Mouse (Mus musculus) cerebellum, adult 2 months (tissue): ENCODE data around the gene Rnf5. TPM values are rescaled to one million over a fixed set of nuclear protein-coding genes. Genes with fewer than 3 reads are reported as not detected.
A peak's percentile ranks its signal among the peaks of the same experiment; 100 is the strongest.

Experiments used
- DNase-seq, 2 experiments: peaks; one replicate each; pipeline ENCODE4 v3.0.0; 2021
- H3K27ac ChIP-seq: fragments of 200-500 bp; 2 replicates; pipeline ENCODE4 v1.5.1; 2012; ENCODE audit warnings: low read length, control low read depth, inconsistent platforms; ENCODE audit not compliant: insufficient read depth
- H3K27me3 ChIP-seq: fragments of 200-500 bp; 2 replicates; pipeline ENCODE4 v1.6.1; 2012; ENCODE audit warnings: inconsistent platforms, mild to moderate bottlenecking, low read length, moderate library complexity; ENCODE audit not compliant: control insufficient read depth, insufficient read depth
- H3K4me1 ChIP-seq: fragments of 200-500 bp; 2 replicates; pipeline ENCODE4 v1.6.1; 2011; ENCODE audit warnings: low read length; ENCODE audit not compliant: control insufficient read depth, insufficient read depth
- H3K4me3 ChIP-seq: fragments of 200-500 bp; replicated peaks from 2 replicates; pipeline ENCODE3; 2011; ENCODE audit warnings: mild to moderate bottlenecking, low read depth, low read length, control low read depth; ENCODE audit not compliant: insufficient read depth
- CTCF ChIP-seq: fragments of 200-500 bp; IDR thresholded peaks from 2 replicates; pipeline ENCODE4 v1.5.1; 2011; ENCODE audit warnings: low read depth, mild to moderate bottlenecking, control low read depth, low read length, moderate library complexity, borderline replicate concordance; ENCODE audit not compliant: insufficient read depth
- POLR2A ChIP-seq: fragments of 200-500 bp; IDR thresholded peaks from 2 replicates; pipeline ENCODE4 v1.6.1; 2011; ENCODE audit warnings: low read length, control low read depth, borderline replicate concordance; ENCODE audit not compliant: insufficient read depth
- WGBS: fragments of 180-500 bp; shearing (Covaris S2); methylation state at CpG from one replicate; pipeline ENCODE4 v1.1.7; 2018; 5-methylcytosine and 5-hydroxymethylcytosine counted together
- polyA plus RNA-seq: library from polyadenylated mRNA; depleted of rRNA; stranded (reverse); fragments of >200 nt; gene quantifications from 2 replicates; pipeline ENCODE4 v1.2.3, GENCODE M21; 2012

Rnf5 gene
- polyA plus RNA-seq, 1 experiment = 137 TPM

DNA sequence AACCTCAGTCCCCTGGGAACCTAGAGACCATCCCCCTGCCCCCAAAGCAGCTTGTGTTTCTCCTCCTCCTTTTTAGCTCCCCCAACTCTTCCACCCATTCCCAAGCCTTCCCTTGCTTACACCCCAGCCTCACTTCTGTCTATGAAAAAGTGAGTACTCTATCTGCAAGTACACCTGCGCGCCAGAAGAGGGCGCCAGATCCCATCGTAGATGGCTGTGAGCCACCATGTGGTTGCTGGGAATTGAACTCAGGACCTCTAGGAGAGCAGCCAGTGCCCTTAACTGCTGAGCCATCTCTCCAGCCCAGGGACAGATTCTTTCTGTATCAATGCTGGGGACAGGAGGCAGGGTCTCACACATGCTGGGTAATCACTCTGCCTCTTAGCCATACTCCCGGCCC, 31.6 kb downstream of the Rnf5 start:
- DNase-seq = no peak
- no peak for TF ChIP-seq POLR2A
- peak; percentile 43; the same call in 1 of the 2 replicates for TF ChIP-seq CTCF
- H3K27ac ChIP-seq = no peak overlapping the region
- H3K4me1 ChIP-seq = no peaks in the 10 kb centered on the region
- WGBS = 14% methylated on average over 5 of the region's 5 CpGs
- H3K27me3 ChIP-seq = no peaks in the 10 kb centered on the region
- no peak overlapping the region for H3K4me3 ChIP-seq

DNA sequence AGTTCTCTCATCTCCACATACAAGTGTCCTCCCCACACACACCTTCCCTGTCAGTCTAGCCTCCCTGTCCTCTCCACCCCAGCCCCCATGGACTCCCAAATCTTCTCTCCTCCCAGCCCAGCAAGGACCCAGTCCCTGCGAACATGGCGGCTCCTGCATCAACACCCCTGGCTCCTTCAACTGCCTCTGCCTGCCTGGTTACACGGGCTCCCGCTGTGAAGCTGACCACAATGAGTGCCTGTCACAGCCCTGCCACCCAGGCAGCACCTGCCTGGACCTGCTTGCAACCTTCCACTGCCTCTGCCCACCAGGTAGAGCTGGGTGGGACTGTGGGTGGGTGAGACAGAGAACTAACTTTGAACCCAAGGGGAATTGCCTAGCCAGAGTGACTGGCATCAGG, 33.6 kb downstream of the Rnf5 start:
- Histone ChIP-seq H3K4me1 (no peaks in the 10 kb centered on the region), H3K27ac (no peak overlapping the region), H3K4me3 (no peak overlapping the region), H3K27me3 (no peaks in the 10 kb centered on the region)
- TF ChIP-seq POLR2A = no peak
- TF ChIP-seq CTCF = no peak
- WGBS = 64% methylated on average over 4 of the region's 4 CpGs
- no peak for DNase-seq

DNA sequence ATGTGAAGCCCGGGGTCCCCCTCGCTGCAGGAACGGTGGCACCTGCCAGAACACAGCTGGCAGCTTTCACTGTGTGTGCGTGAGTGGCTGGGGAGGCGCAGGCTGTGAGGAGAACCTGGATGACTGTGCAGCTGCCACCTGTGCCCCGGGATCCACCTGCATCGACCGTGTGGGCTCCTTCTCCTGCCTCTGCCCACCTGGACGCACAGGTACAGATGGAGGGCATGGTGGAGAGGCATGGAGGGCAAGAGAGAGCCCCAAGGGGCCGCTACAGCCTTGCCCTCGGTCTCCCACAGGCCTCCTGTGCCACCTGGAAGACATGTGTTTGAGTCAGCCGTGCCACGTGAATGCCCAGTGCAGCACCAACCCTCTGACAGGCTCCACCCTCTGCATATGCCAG, 35.1 kb downstream of the Rnf5 start:
- H3K27ac ChIP-seq = no peak overlapping the region
- 41% methylated on average over 13 of the region's 13 CpGs for WGBS
- no peak for DNase-seq
- H3K27me3 ChIP-seq = no peaks in the 10 kb centered on the region
- no peaks in the 10 kb centered on the region for H3K4me1 ChIP-seq
- no peak overlapping the region for H3K4me3 ChIP-seq
- TF ChIP-seq POLR2A (no peak), CTCF (no peak)

DNA sequence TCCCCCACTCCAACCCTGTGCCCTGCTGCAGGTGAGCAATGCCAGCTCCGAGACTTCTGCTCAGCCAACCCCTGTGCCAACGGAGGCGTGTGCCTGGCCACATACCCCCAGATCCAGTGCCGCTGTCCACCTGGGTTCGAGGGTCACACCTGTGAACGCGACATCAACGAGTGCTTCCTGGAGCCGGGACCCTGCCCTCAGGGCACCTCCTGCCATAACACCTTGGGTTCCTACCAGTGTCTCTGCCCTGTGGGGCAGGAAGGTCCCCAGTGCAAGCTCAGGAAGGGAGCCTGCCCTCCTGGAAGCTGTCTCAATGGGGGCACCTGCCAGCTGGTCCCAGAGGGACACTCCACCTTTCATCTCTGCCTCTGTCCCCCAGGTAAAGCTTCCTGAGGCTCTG, 36.2 kb downstream of the Rnf5 start:
- TF ChIP-seq POLR2A (no peak), CTCF (no peak)
- H3K27ac ChIP-seq = no peak overlapping the region
- H3K27me3 ChIP-seq = no peaks in the 10 kb centered on the region
- 64% methylated on average over 9 of the region's 9 CpGs for WGBS
- no peak overlapping the region for H3K4me3 ChIP-seq
- no peaks in the 10 kb centered on the region for H3K4me1 ChIP-seq
- DNase-seq = no peak

DNA sequence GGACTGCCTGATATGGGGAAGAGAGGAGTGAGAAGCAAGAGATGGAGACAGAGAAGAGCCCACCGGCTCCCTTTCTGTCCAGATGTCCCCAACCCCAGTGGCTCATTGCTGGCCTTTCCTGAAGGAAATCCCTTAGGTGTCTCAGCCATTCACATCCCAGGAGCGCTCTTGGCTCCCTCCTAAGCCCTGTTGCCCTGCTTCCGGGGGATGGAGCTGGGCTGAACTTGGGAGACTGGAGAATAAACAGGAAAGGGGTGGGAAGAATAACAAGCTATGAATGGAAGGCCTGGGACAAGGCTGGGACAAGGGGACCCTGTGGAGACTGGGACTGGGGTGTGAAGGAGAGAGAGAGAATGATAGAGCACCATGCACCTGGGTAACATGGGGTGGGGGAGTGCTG, 38.7 kb downstream of the Rnf5 start:
- Histone ChIP-seq H3K27ac (peak overlapping the region; percentile 33; the same call in 1 of the 2 replicates), H3K27me3 (no peaks in the 10 kb centered on the region), H3K4me3 (no peak overlapping the region), H3K4me1 (no peaks in the 10 kb centered on the region)
- TF ChIP-seq POLR2A (no peak), CTCF (no peak)
- WGBS = 52% methylated on average over 3 of the region's 3 CpGs
- DNase-seq = no peak

DNA sequence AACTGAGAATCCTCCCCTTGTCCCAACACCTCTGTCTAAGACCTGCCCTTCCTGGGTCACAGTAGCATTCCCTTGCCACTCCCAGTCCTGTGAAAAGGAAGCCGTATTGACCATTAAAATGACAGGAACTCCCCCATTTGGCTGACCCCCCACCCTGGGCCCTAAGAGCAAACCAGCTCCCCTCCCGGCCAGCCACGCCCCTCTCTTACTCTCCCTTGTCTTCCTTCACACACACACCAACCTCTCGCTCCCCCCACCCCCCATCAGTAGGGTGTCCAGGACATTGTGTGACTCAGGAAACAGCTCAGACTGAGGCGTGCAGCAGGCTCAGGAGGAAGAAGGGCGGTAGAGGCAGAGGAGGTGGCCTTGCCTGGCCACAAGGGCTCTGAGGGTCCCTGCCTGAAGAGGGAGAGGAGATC, 39.5 kb downstream of the Rnf5 start, which contains the start of gene Notch4:
Gene Notch4 (plus strand): TSS at position 266 of the 419 bp plus-strand sequence.
- H3K27ac ChIP-seq = peak within 1 kb of the TSS; percentile 33; the same call in 1 of the 2 replicates
- H3K4me1 ChIP-seq = no peaks in the 10 kb centered on the region
- H3K4me3 ChIP-seq = no peak within 1 kb of the TSS
- TF ChIP-seq CTCF = no peak
- no peak for TF ChIP-seq POLR2A
- no peak for DNase-seq
- 28% methylated on average over 6 of the region's 6 CpGs for WGBS
- H3K27me3 ChIP-seq = no peaks in the 10 kb centered on the region

DNA sequence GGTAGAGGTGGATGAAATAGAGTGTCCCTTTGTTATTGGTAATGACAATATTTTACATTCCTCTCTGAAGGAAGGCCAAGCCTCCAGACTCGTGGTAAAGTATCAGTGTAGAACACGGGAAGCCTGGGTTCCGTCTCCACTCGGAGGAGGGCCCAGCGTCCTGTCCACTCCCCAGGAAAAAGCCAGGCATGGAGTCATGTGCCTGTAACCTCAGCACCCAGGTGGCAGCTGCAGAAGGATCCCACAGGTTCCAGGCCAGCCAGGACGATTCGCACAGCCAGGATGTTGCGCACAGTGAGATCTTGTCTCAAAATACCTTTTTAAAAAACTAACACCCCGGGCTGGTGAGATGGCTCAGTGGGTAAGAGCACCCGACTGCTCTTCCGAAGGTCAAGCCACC, 40.1 kb downstream of the Rnf5 start:
- DNase-seq = no peak
- 78% methylated on average over 11 of the region's 11 CpGs for WGBS
- no peak overlapping the region for H3K27ac ChIP-seq
- no peak for TF ChIP-seq POLR2A
- no peak for TF ChIP-seq CTCF
- H3K4me1 ChIP-seq = no peaks in the 10 kb centered on the region
- H3K4me3 ChIP-seq = no peak overlapping the region
- H3K27me3 ChIP-seq = no peaks in the 10 kb centered on the region

DNA sequence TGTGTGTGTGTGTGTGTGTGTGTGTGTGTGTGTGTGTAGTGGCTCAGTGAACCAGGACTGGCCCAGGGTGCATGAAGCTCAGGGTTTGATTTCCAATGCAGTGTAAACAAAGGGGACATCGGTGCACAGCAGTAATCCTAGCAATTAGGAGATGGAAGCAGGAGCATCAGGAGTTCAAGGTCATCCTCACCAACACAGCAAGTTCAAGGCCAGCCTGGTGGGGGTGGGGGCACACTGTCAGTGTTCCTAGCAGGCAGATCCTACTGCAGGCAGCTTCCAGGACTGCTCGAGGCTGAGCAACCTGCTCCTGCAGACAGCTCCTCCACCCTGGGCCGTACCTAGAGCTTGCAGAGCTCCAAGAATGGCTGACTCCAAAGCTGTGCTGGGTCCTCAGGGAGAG, 40.9 kb downstream of the Rnf5 start:
- H3K27me3 ChIP-seq = no peaks in the 10 kb centered on the region
- H3K4me3 ChIP-seq = no peak overlapping the region
- TF ChIP-seq POLR2A (no peak), CTCF (0 out of 2 replicates have a peak, but pooled peaks have one; percentile 3)
- no peak overlapping the region for H3K27ac ChIP-seq
- no peak for DNase-seq
- 59% methylated on average over 3 of the region's 3 CpGs for WGBS
- H3K4me1 ChIP-seq = no peaks in the 10 kb centered on the region
